ENCODE assay signal across 6 mouse cellular contexts in the genomic region with DNA sequence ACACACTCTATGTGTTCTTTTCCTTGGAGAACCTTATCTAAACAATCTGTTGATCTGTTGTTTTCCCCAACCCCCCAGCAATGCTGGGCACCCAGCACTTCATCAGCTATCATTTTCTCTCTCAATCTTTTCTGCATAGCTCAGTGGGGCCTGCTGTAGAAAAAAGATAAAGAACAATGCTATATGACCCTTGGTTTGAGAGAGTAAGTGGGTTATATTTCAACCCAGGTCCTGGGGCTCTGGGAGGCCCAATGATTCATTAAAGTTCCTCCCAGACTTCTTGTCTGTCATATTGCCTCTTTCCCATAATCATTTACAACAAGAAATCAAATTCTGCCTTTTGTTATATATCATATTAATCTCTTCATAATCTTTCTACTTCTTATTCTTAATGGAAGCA. TPM values are rescaled to one million over a fixed set of nuclear protein-coding genes. Genes with fewer than 3 reads are reported as not detected.
"Had no signal": no experiment of that assay in that cellular context is flagged by ENCODE, and none has a peak within 500 bp of the region (broad histone marks: within the 10 kb centered on the region; RNA-seq: fewer than 3 reads in every experiment).

No protein-coding gene starts in this region.

RNA-seq across cellular contexts. Expression of a gene that starts 1.4 kb away (rescaled TPM):
- polyA plus RNA-seq: neural tube, embryonic 13.5 days; neural tube, embryonic 14.5 days; neural tube, embryonic 15.5 days; stomach, embryonic 14.5 days; stomach, postnatal 0 days; urinary bladder, adult 2 months had no signal

RNA-seq across cellular contexts. Expression of a gene that starts 59.8 kb away (rescaled TPM):
- polyA plus RNA-seq: neural tube, embryonic 14.5 days; neural tube, embryonic 15.5 days had no signal
